Mouse (Mus musculus): Measurements from ENCODE around the gene Pou2f1.

DNA sequence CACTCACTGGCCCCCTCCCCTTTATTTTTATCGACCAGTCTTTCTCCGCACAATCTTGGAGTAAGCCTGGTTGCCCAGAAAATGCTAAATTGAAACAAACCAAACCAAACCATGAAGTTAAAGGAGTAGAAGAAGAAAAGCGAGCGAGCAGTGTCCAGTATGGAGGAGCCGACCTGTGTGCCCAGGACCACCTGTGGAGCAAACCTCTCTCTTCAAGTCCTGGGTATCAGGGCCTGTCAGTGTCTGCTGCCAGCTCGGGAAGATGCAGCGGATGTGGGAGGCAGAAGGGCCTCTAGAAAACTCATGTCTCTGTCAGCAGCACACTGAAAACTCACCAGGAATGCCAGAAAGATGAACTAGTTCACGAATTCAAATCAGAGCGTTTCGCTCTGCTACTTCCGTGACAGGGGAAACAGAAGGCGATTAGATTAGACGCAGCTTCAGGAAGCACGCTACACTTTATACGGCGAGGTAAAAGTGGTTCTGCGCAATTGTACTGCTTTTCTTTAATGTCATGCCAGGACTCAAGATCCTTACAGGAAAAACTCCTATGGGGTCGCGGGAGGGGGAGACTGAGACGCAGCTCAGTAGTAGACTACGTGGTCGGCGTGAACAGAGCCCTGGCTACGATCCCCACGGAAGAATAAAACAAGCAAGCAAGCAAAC lies 45.2 kb upstream of the Pou2f1 start:
- TF ChIP-seq POLR2A (IDR thresholded peaks at IDR 0.05; ENCODE audit: borderline replicate concordance, extremely low read depth, insufficient read depth, insufficient read length, poor library complexity, severe bottlenecking) (no peak), CTCF (IDR thresholded peaks at IDR 0.05; ENCODE audit: borderline replicate concordance, extremely low read depth, insufficient read depth, insufficient read length) (no peak)
